Mouse (Mus musculus): ENCODE results near the gene Tmem176a. TPM values are rescaled to one million over a fixed set of nuclear protein-coding genes. Genes with fewer than 3 reads are reported as not detected.

The Tmem176a gene
- total RNA-seq (2014; rRNA removed) (71.4 and 98.0 TPM in 2 replicates), polyA plus RNA-seq (2012; rRNA removed) (225 and 241 TPM in 2 replicates)

- 4% methylated on average over 7 of the region's 7 CpGs for WGBS
- Histone ChIP-seq H3K36me3 (ENCODE audit: control insufficient read depth, insufficient read depth, low read length) (peaks cover 14% of the 10 kb centered on the region; the same call in 1 of the 2 replicates), H3K79me2 (ENCODE audit: control insufficient read depth, insufficient read depth, low read length) (peaks cover 14% of the 10 kb centered on the region; the same call in 1 of the 2 replicates), H3K4me1 (ENCODE audit: control insufficient read depth, insufficient read depth, low read length) (peaks cover 17% of the 10 kb centered on the region), H3K9ac (ENCODE audit: low read depth, low read length) (peak within 1 kb of the TSS; percentile 84), H3K4me3 (ENCODE audit: insufficient read depth, low read depth, low read length) (peak within 1 kb of the TSS; percentile 56), H3K27ac (replicated peaks; ENCODE audit: insufficient read depth, low read depth, low read length) (peak within 1 kb of the TSS; percentile 77), H3K27me3 (ENCODE audit: control insufficient read depth, insufficient read depth, low read length) (no peaks in the 10 kb centered on the region)
- DNase-seq (ENCODE audit: extremely low read depth, low read depth, low spot score), result no peak
- TF ChIP-seq POLR2A (IDR thresholded peaks at IDR 0.05; ENCODE audit: extremely low read depth, insufficient read depth, low read length) (no peak), CTCF (IDR thresholded peaks at IDR 0.05; ENCODE audit: low read depth, low read length) (no peak)
Observed at GRCm38 (mm10) chr6:48840371-48840969, at the start of gene Tmem176a. Tmem176a (plus strand) TSS chr6:48840919.

GRCm38 (mm10) chr6:48801897-48802296 is 38.8 kb upstream of the Tmem176a start:
- Histone ChIP-seq H3K9ac (ENCODE audit: low read depth, low read length) (no peak overlapping the region), H3K27me3 (ENCODE audit: control insufficient read depth, insufficient read depth, low read length) (no peaks in the 10 kb centered on the region), H3K27ac (replicated peaks; ENCODE audit: insufficient read depth, low read depth, low read length) (no peak overlapping the region), H3K4me3 (ENCODE audit: insufficient read depth, low read depth, low read length) (no peak overlapping the region), H3K4me1 (ENCODE audit: control insufficient read depth, insufficient read depth, low read length) (peaks cover 4% of the 10 kb centered on the region; the same call in 1 of the 2 replicates), H3K79me2 (ENCODE audit: control insufficient read depth, insufficient read depth, low read length) (no peaks in the 10 kb centered on the region), H3K36me3 (ENCODE audit: control insufficient read depth, insufficient read depth, low read length) (no peaks in the 10 kb centered on the region)
- 98% methylated on average over 1 of the region's 1 CpGs for WGBS
- DNase-seq (ENCODE audit: extremely low read depth, low read depth, low spot score), result no peak
- TF ChIP-seq POLR2A (IDR thresholded peaks at IDR 0.05; ENCODE audit: extremely low read depth, insufficient read depth, low read length), result no peak
- TF ChIP-seq CTCF (IDR thresholded peaks at IDR 0.05; ENCODE audit: low read depth, low read length), result no peak

GRCm38 (mm10) chr6:48803406-48804051 is 37.2 kb upstream of the Tmem176a start:
- Histone ChIP-seq H3K36me3 (ENCODE audit: control insufficient read depth, insufficient read depth, low read length) (no peaks in the 10 kb centered on the region), H3K27me3 (ENCODE audit: control insufficient read depth, insufficient read depth, low read length) (no peaks in the 10 kb centered on the region), H3K79me2 (ENCODE audit: control insufficient read depth, insufficient read depth, low read length) (no peaks in the 10 kb centered on the region), H3K4me3 (ENCODE audit: insufficient read depth, low read depth, low read length) (no peak overlapping the region), H3K4me1 (ENCODE audit: control insufficient read depth, insufficient read depth, low read length) (peaks cover 8% of the 10 kb centered on the region), H3K9ac (ENCODE audit: low read depth, low read length) (no peak overlapping the region), H3K27ac (replicated peaks; ENCODE audit: insufficient read depth, low read depth, low read length) (no peak overlapping the region)
- no peak for DNase-seq (ENCODE audit: extremely low read depth, low read depth, low spot score)
- TF ChIP-seq CTCF (IDR thresholded peaks at IDR 0.05; ENCODE audit: low read depth, low read length) (no peak), POLR2A (IDR thresholded peaks at IDR 0.05; ENCODE audit: extremely low read depth, insufficient read depth, low read length) (no peak)

- H3K4me3 ChIP-seq (ENCODE audit: insufficient read depth, low read depth, low read length), result no peak overlapping the region
- 77% methylated on average over 5 of the region's 5 CpGs for WGBS
- no peaks in the 10 kb centered on the region for H3K79me2 ChIP-seq (ENCODE audit: control insufficient read depth, insufficient read depth, low read length)
Observed at GRCm38 (mm10) chr6:48804346-48804745, 36.4 kb upstream of the Tmem176a start.

GRCm38 (mm10) chr6:48806746-48807145 is 34.0 kb upstream of the Tmem176a start:
- peak; percentile 91 for DNase-seq (ENCODE audit: extremely low read depth, low read depth, low spot score)
- H3K4me1 ChIP-seq (ENCODE audit: control insufficient read depth, insufficient read depth, low read length), result peaks cover 8% of the 10 kb centered on the region
- no peaks in the 10 kb centered on the region for H3K79me2 ChIP-seq (ENCODE audit: control insufficient read depth, insufficient read depth, low read length)
- H3K4me3 ChIP-seq (ENCODE audit: insufficient read depth, low read depth, low read length), result no peak overlapping the region
- H3K9ac ChIP-seq (ENCODE audit: low read depth, low read length), result no peak overlapping the region
- peak overlapping the region; percentile 78 for H3K27ac ChIP-seq (replicated peaks; ENCODE audit: insufficient read depth, low read depth, low read length)
- H3K27me3 ChIP-seq (ENCODE audit: control insufficient read depth, insufficient read depth, low read length), result no peaks in the 10 kb centered on the region
- WGBS, result 51% methylated on average over 3 of the region's 3 CpGs
- H3K36me3 ChIP-seq (ENCODE audit: control insufficient read depth, insufficient read depth, low read length), result no peaks in the 10 kb centered on the region
- TF ChIP-seq CTCF (IDR thresholded peaks at IDR 0.05; ENCODE audit: low read depth, low read length) (no peak), POLR2A (IDR thresholded peaks at IDR 0.05; ENCODE audit: extremely low read depth, insufficient read depth, low read length) (no peak)

More at GRCm38 (mm10) chr6:48804346-48804745, 36.4 kb upstream of the Tmem176a start:
- no peak for TF ChIP-seq CTCF (IDR thresholded peaks at IDR 0.05; ENCODE audit: low read depth, low read length)
- TF ChIP-seq POLR2A (IDR thresholded peaks at IDR 0.05; ENCODE audit: extremely low read depth, insufficient read depth, low read length), result no peak
- H3K27me3 ChIP-seq (ENCODE audit: control insufficient read depth, insufficient read depth, low read length), result no peaks in the 10 kb centered on the region
- no peak overlapping the region for H3K27ac ChIP-seq (replicated peaks; ENCODE audit: insufficient read depth, low read depth, low read length)
- H3K36me3 ChIP-seq (ENCODE audit: control insufficient read depth, insufficient read depth, low read length), result no peaks in the 10 kb centered on the region
- H3K4me1 ChIP-seq (ENCODE audit: control insufficient read depth, insufficient read depth, low read length), result peaks cover 8% of the 10 kb centered on the region
- no peak overlapping the region for H3K9ac ChIP-seq (ENCODE audit: low read depth, low read length)
- peak; percentile 76 for DNase-seq (ENCODE audit: extremely low read depth, low read depth, low spot score)
